Mouse (Mus musculus) midbrain, embryonic 11.5 days (tissue): ENCODE data around the gene Hhipl1. TPM values are rescaled to one million over a fixed set of nuclear protein-coding genes. Genes with fewer than 3 reads are reported as not detected.
A peak's percentile ranks its signal among the peaks of the same experiment; 100 is the strongest.

Experiments used
- ATAC-seq: fragments of 200-750 bp; cut with Nextera tagmentation; 2 replicates; pipeline ENCODE4 v1.8.0; 2017; ENCODE audit warnings: moderate TSS enrichment, moderate library complexity; ENCODE audit not compliant: low FRiP score
- DNase-seq: peaks from one replicate; pipeline ENCODE4 v3.0.0; 2015; ENCODE audit warnings: low spot score; ENCODE audit errors: missing footprints
- H3K27ac ChIP-seq: fragments of 300-500 bp; sonication (generic); 2 replicates; pipeline ENCODE4 v1.5.1; 2014; ENCODE audit warnings: low read depth, low read length
- H3K27me3 ChIP-seq: fragments of 300-500 bp; sonication (generic); 2 replicates; pipeline ENCODE4 v1.6.1; 2014; ENCODE audit warnings: mild to moderate bottlenecking, low read length, moderate library complexity, mixed read lengths; ENCODE audit not compliant: control insufficient read depth, insufficient read depth
- H3K36me3 ChIP-seq: fragments of 300-500 bp; sonication (generic); 2 replicates; pipeline ENCODE4 v1.6.1; 2014; ENCODE audit warnings: mild to moderate bottlenecking, low read length, moderate library complexity, mixed read lengths; ENCODE audit not compliant: control insufficient read depth, insufficient read depth
- H3K4me1 ChIP-seq: fragments of 300-500 bp; sonication (generic); 2 replicates; pipeline ENCODE4 v1.6.1; 2014; ENCODE audit warnings: low read length; ENCODE audit not compliant: control insufficient read depth, insufficient read depth
- H3K4me2 ChIP-seq: fragments of 300-500 bp; sonication (generic); 2 replicates; pipeline ENCODE4 v1.6.1; 2014; ENCODE audit warnings: mild to moderate bottlenecking, moderate library complexity
- H3K4me3 ChIP-seq: fragments of 300-500 bp; sonication (generic); 2 replicates; pipeline ENCODE4 v1.5.1; 2014; ENCODE audit warnings: low read depth, low read length
- H3K9ac ChIP-seq: fragments of 300-500 bp; sonication (generic); 2 replicates; pipeline ENCODE4 v1.6.1; 2014; ENCODE audit warnings: low read length
- H3K9me3 ChIP-seq: fragments of 300-500 bp; sonication (generic); 2 replicates; pipeline ENCODE4 v1.6.1; 2016; ENCODE audit warnings: low read length; ENCODE audit not compliant: control insufficient read depth
- WGBS: fragments of 180-500 bp; shearing (Covaris S2); extraction: QIAGEN DNeasy Blood & Tissue Kit; methylation state at CpG from one replicate; pipeline ENCODE4 v1.1.7; 2014; 5-methylcytosine and 5-hydroxymethylcytosine counted together
- polyA plus RNA-seq: library from polyadenylated mRNA; unstranded; fragments of >200 nt; fragmentation: Nextera tagmentation; extraction: Ambion mirVana; gene quantifications from 2 replicates; pipeline ENCODE4 v1.2.1, GENCODE M21; 2014

Gene Hhipl1
- polyA plus RNA-seq, 1 experiment from 2014 or later: 3.5 TPM

DNA sequence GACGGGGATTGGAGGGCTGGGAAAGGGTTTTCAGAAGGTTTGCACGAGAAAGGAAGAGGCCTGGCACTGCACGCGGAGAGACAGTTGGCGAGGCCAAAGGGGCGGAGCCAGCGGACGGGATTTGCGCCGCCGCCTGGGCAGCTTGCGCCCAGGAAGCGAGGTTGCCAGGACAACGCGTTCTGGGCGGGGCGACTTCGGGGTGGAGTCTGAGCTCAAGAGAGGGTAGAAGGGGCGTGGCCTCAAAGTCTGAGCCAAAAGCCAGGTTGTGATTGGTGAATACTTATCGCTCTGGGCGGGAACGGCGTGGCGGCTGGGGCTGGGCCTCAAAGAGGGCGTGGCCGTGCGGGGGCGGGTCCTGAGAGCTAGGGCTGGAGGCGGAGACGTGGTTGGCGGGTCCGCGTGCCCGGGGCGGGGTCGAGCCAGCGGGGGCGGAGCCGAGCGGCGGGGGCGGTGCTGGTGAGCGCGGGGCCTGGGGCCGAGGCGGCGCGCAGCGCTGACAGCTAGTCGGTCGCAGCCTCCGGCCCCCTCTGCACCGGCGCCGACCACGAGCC, 27.9 kb downstream of the Hhipl1 start, which contains the start of gene Cyp46a1:
Cyp46a1 (plus strand) TSS at position 487 of the 551 bp plus-strand sequence.
- WGBS: under 1% methylated on average over 50 of the region's 56 CpGs
- peaks cover 15% of the 10 kb centered on the region for H3K4me1 ChIP-seq
- peak within 1 kb of the TSS; percentile 64 for H3K4me3 ChIP-seq
- ATAC-seq (peak; percentile 94), DNase-seq (peak; percentile 100)
- H3K27me3 ChIP-seq: peaks cover 16% of the 10 kb centered on the region
- H3K27ac ChIP-seq: 0 out of 2 replicates have a peak within 1 kb of the TSS, but pooled peaks have one; percentile 2
- no peaks in the 10 kb centered on the region for H3K36me3 ChIP-seq
- peak within 1 kb of the TSS; percentile 67 for H3K9ac ChIP-seq
- peak within 1 kb of the TSS; percentile 96 for H3K4me2 ChIP-seq
- no peaks in the 10 kb centered on the region for H3K9me3 ChIP-seq

DNA sequence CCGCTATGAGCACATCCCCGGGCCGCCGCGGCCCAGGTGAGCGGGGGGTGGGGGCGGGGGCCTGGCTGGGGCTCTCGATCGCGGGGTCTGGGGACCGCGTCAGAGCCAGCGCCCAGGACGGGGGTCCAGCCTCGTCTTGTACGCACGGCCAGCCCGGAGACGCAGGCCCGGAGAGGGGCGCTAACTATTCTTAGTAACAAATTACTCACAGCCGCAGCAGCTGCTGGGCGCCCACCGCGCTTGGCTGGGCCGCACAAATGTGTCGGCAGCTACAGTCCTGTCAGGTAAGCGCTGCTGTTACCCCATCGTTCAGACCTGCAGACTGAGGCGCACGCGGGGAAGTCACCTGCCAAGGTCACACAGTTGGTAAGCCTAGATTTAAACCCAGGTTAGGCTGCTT, 28.5 kb downstream of the Hhipl1 start:
- peak overlapping the region; percentile 64 for H3K4me3 ChIP-seq
- ATAC-seq (no peak), DNase-seq (no peak)
- H3K4me2 ChIP-seq: peak overlapping the region; percentile 96
- WGBS: 2% methylated on average over 31 of the region's 32 CpGs
- no peak overlapping the region for H3K27ac ChIP-seq
- no peaks in the 10 kb centered on the region for H3K9me3 ChIP-seq
- peak overlapping the region; percentile 67 for H3K9ac ChIP-seq
- peaks cover 14% of the 10 kb centered on the region for H3K27me3 ChIP-seq
- H3K36me3 ChIP-seq: no peaks in the 10 kb centered on the region
- peaks cover 15% of the 10 kb centered on the region for H3K4me1 ChIP-seq

- DNase-seq: peak; percentile 94
- peaks cover 14% of the 10 kb centered on the region for H3K27me3 ChIP-seq
- H3K4me1 ChIP-seq: peaks cover 7% of the 10 kb centered on the region
- no peaks in the 10 kb centered on the region for H3K9me3 ChIP-seq
- H3K4me2 ChIP-seq: no peak overlapping the region
- no peak overlapping the region for H3K4me3 ChIP-seq
- H3K27ac ChIP-seq: no peak overlapping the region
- no peak for ATAC-seq
- 31% methylated on average over 14 of the region's 14 CpGs for WGBS
- H3K9ac ChIP-seq: no peak overlapping the region
- no peaks in the 10 kb centered on the region for H3K36me3 ChIP-seq
These were observed 32.6 kb downstream of the Hhipl1 start for GRCm38 (mm10) chr12:108338572-108339190.

DNA sequence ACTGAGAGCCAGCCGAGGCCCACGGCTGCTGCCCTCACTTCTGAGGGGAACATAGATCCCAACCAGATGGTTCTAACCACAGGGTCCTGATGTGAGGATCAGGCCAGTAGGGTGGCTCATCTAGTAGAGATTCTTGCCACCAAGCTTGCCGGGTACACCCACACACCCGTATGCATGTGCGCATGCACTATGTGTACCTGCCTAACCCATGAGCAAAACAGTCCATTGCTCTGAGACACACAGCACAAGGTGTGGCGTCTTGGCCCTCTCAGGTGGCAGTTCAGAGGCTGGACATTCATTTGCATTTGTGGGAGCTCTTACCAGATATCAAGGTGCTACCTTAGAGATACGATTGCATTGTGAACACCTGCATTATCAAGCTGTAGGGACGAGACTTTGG, 42.1 kb downstream of the Hhipl1 start:
- Histone ChIP-seq H3K4me2 (no peak overlapping the region), H3K9me3 (no peaks in the 10 kb centered on the region), H3K27ac (no peak overlapping the region), H3K4me1 (peaks cover 5% of the 10 kb centered on the region), H3K9ac (no peak overlapping the region), H3K36me3 (no peaks in the 10 kb centered on the region), H3K27me3 (peaks cover 15% of the 10 kb centered on the region), H3K4me3 (no peak overlapping the region)
- DNase-seq (peak; percentile 51), ATAC-seq (no peak)
- 89% methylated on average over 8 of the region's 8 CpGs for WGBS

DNA sequence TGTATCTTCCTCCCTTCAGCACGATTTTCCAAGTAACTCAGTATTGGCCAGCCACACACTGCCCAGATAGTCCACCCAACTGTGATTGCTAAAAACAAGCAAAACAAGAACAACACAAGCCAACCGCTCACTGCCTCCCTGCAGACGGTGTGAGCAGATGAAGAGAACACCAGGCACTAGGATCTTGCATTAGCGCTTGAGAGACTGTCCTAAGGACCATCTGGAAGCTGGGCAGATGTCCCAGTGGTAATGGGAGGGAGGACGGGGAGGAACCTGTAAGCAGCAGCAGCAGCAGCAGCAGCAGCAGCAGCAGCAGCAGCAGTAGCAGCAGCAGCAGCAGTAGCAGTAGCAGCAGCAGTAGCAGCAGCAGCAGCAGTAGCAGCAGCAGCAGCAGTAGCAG, 43.0 kb downstream of the Hhipl1 start:
- no peak overlapping the region for H3K9ac ChIP-seq
- no peaks in the 10 kb centered on the region for H3K36me3 ChIP-seq
- peaks cover 23% of the 10 kb centered on the region for H3K27me3 ChIP-seq
- ATAC-seq (no peak), DNase-seq (peak; percentile 69)
- H3K4me2 ChIP-seq: no peak overlapping the region
- 76% methylated on average over 5 of the region's 5 CpGs for WGBS
- no peak overlapping the region for H3K4me3 ChIP-seq
- no peaks in the 10 kb centered on the region for H3K9me3 ChIP-seq
- peaks cover 5% of the 10 kb centered on the region for H3K4me1 ChIP-seq
- no peak overlapping the region for H3K27ac ChIP-seq

DNA sequence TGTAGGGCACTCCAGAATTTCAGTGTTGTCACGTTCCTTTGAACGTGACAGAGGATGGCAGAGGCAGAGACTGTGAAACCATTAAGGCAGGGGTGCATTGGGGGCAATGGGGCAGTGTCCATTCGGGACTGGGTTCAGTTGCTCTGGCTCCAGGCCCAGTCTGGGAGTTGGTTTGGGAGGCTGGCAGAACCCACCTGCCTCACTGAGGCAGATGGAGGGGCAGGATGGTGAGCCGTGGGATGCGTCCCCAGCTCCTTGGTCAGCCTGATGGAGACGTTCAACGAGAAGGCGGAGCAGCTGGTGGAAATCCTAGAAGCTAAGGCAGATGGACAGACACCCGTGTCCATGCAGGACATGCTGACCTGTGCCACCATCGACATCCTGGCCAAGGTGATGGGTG, 44.9 kb downstream of the Hhipl1 start:
- WGBS: 80% methylated on average over 10 of the region's 10 CpGs
- no peak overlapping the region for H3K4me3 ChIP-seq
- H3K9me3 ChIP-seq: no peaks in the 10 kb centered on the region
- no peaks in the 10 kb centered on the region for H3K36me3 ChIP-seq
- H3K9ac ChIP-seq: no peak overlapping the region
- no peak overlapping the region for H3K4me2 ChIP-seq
- DNase-seq: no peak
- ATAC-seq: no peak
- no peak overlapping the region for H3K27ac ChIP-seq
- peaks cover 28% of the 10 kb centered on the region for H3K27me3 ChIP-seq
- H3K4me1 ChIP-seq: peaks cover 5% of the 10 kb centered on the region

DNA sequence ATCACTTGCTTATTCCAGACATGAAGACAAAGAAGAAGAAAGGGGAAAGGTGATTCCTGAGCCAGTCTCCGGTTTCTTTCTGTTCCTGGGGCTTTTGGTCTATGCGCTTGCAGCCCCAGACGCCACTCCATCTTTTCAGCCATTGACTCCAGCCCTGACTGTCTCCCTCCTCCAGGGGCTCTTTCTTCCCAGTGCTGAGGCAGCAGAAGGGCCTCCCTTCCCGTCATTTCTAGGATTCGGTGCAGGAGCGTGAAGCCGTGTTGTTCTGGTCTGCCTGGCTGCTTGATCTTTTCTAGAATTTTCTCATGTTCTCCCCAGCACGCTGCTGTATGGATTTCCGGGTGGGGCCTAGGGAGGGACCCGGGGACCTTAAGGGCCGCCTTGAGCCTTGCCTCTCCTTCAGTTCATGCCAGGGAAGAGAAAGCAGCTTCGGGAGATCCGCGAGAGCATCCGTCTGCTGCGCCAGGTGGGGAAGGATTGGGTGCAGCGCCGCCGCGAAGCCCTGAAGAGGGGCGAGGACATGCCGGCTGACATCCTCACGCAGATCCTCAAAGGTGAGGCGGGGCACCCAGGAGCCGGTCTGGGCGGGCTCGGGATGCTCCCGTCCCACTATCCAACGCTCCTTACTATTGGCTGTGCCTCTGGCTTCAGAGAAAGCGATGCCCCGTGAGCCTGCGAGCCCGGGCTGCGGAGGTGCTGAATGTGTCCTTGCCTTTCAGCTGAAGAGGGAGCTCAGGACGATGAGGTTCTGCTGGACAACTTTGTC, 46.5 kb downstream of the Hhipl1 start:
- Histone ChIP-seq H3K4me3 (0 out of 2 replicates have a peak overlapping the region, but pooled peaks have one; percentile 4), H3K9me3 (no peaks in the 10 kb centered on the region), H3K4me2 (peak overlapping the region; percentile 30; the same call in 1 of the 2 replicates), H3K36me3 (no peaks in the 10 kb centered on the region), H3K4me1 (peaks cover 5% of the 10 kb centered on the region), H3K27me3 (peaks cover 28% of the 10 kb centered on the region), H3K27ac (no peak overlapping the region), H3K9ac (peak overlapping the region; percentile 12; the same call in 1 of the 2 replicates)
- DNase-seq (no peak), ATAC-seq (no peak)
- WGBS: 9% methylated on average over 35 of the region's 35 CpGs

DNA sequence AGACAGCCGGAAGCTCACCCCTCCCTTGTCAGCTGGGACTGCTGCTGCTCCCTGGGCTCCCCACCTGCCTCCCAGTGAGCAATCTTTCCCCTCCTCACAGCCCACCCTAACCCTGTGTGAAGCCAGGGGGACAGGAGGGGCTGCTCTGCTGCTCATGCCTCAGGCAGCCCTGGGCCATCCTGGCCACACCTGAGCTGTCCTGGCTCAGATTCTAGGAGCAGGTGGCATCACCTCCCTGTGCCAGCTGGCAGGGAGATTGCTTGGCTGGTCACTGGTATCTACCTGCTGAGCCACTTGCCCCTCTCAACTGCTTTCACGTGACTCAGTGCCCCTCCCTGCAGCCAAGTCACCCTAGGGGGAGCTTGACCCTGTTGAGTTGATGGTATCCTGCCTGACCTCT, 48.2 kb downstream of the Hhipl1 start:
- Histone ChIP-seq H3K4me3 (no peak overlapping the region), H3K9ac (no peak overlapping the region), H3K4me2 (no peak overlapping the region), H3K9me3 (no peaks in the 10 kb centered on the region), H3K27me3 (peaks cover 28% of the 10 kb centered on the region), H3K36me3 (no peaks in the 10 kb centered on the region), H3K27ac (no peak overlapping the region), H3K4me1 (peaks cover 5% of the 10 kb centered on the region)
- DNase-seq (no peak), ATAC-seq (no peak)
- WGBS: 66% methylated on average over 2 of the region's 2 CpGs

DNA sequence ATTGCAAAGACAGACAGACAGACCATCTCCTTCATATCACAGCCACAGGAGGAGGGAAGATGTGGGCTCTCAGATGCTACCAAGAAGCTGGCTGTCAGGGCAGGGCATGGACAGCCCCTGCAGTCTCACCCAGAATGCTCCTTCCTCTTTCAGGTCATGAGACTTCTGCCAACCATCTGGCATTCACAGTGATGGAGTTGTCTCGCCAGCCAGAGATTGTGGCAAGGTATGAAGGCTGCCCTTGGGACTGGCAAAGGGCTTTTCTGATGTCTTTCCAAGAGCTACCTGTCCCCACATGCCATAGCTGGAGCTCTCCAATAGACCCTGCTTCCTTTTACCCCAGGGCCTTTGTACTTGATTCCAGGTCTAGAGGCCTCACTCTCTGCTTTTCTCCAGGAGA, 49.2 kb downstream of the Hhipl1 start:
- ATAC-seq: no peak
- WGBS: 87% methylated on average over 1 of the region's 1 CpGs
- no peak overlapping the region for H3K9ac ChIP-seq
- no peak overlapping the region for H3K27ac ChIP-seq
- H3K27me3 ChIP-seq: peaks cover 28% of the 10 kb centered on the region
- H3K4me1 ChIP-seq: peaks cover 5% of the 10 kb centered on the region
- H3K9me3 ChIP-seq: no peaks in the 10 kb centered on the region
- DNase-seq: no peak
- H3K4me2 ChIP-seq: no peak overlapping the region
- H3K4me3 ChIP-seq: no peak overlapping the region
- H3K36me3 ChIP-seq: no peaks in the 10 kb centered on the region
